Mouse (Mus musculus) CH12.LX (cell line): ENCODE measurements around the gene Kif22. TPM values are rescaled to one million over a fixed set of nuclear protein-coding genes. Genes with fewer than 3 reads are reported as not detected.

ENCODE experiments used
- DNase-seq: peaks from one replicate; pipeline ENCODE4 v3.0.0-alpha.2; 2013; ENCODE audit errors: extremely low read depth
- H3K27ac ChIP-seq: 2 replicates; pipeline ENCODE4 v1.5.1; 2012; ENCODE audit warnings: low read depth, mild to moderate bottlenecking, control low read depth, moderate library complexity; ENCODE audit not compliant: insufficient read depth
- H3K27me3 ChIP-seq: replicated peaks from 2 replicates; pipeline ENCODE3; 2012; ENCODE audit warnings: inconsistent platforms
- H3K36me3 ChIP-seq, 2 experiments: replicated peaks in 1 of 2; 2 replicates each; pipeline versions ENCODE3 to v1.6.1; 2012; ENCODE audit warnings: inconsistent platforms in 1 of 2, low read length in 1 of 2, mild to moderate bottlenecking in 1 of 2, mixed read lengths in 1 of 2, moderate library complexity in 1 of 2; ENCODE audit not compliant: control insufficient read depth in 1 of 2, insufficient read depth in 1 of 2
- H3K4me1 ChIP-seq, 2 experiments: 2 replicates each; pipeline ENCODE4 v1.6.1; 2012; ENCODE audit warnings: inconsistent platforms in 1 of 2, moderate library complexity in 1 of 2; ENCODE audit not compliant: insufficient read depth in 2 of 2, control insufficient read depth in 1 of 2
- H3K4me2 ChIP-seq: 2 replicates; pipeline ENCODE4 v1.6.1; 2012; ENCODE audit warnings: low read depth, mild to moderate bottlenecking, control low read depth; ENCODE audit not compliant: poor library complexity, insufficient read depth, severe bottlenecking
- H3K4me3 ChIP-seq, 3 experiments: fragments of 150-350 bp in 1 of 3; sonication (generic) in 1 of 3; replicated peaks in 1 of 3; 2 replicates each; pipeline versions ENCODE3 to v1.5.1; 2011 to 2012; ENCODE audit warnings: low read depth in 2 of 3, low read length in 2 of 3, mild to moderate bottlenecking in 2 of 3, moderate library complexity in 2 of 3, control low read depth in 1 of 3, improper control_type of control experiment in 1 of 3, inconsistent platforms in 1 of 3, mixed read lengths in 1 of 3; ENCODE audit not compliant: poor library complexity in 1 of 3
- H3K79me2 ChIP-seq: replicated peaks from 2 replicates; pipeline ENCODE4 v1.6.1; 2012; ENCODE audit warnings: mild to moderate bottlenecking, moderate library complexity; ENCODE audit not compliant: control insufficient read depth, poor library complexity, insufficient read depth, severe bottlenecking; ENCODE audit errors: extremely low read depth
- H3K9ac ChIP-seq: 2 replicates; pipeline ENCODE4 v1.6.1; 2012; ENCODE audit warnings: low read depth, mild to moderate bottlenecking, control low read depth, moderate library complexity; ENCODE audit not compliant: insufficient read depth
- H3K9me3 ChIP-seq: replicated peaks from 2 replicates; pipeline ENCODE3; 2012; ENCODE audit warnings: low read length, inconsistent platforms, mixed read lengths
- BHLHE40 ChIP-seq: IDR thresholded peaks from 2 replicates; pipeline ENCODE4 v1.6.1; 2011; ENCODE audit warnings: mild to moderate bottlenecking, low read depth, low read length, improper control_type of control experiment
- CHD1 ChIP-seq: IDR thresholded peaks from 2 replicates; pipeline ENCODE4 v1.6.1; 2012; ENCODE audit warnings: low read depth, low read length, improper control_type of control experiment, inconsistent platforms
- CHD2 ChIP-seq: IDR thresholded peaks from 2 replicates; pipeline ENCODE4 v1.6.1; 2011; ENCODE audit warnings: low read length, improper control_type of control experiment
- CTCF ChIP-seq, 2 experiments: IDR thresholded peaks in 1 of 2; conservative IDR thresholded peaks in 1 of 2; 2 replicates each; pipeline ENCODE4 v1.5.1; 2011 to 2012; ENCODE audit warnings: low read depth in 2 of 2, low read length in 2 of 2, improper control_type of control experiment in 1 of 2, inconsistent platforms in 1 of 2, mild to moderate bottlenecking in 1 of 2, moderate library complexity in 1 of 2
- E2F4 ChIP-seq: IDR thresholded peaks from 2 replicates; pipeline ENCODE4 v1.6.1; 2011; ENCODE audit warnings: low read depth, low read length, improper control_type of control experiment; ENCODE audit not compliant: insufficient replicate concordance
- ELF1 ChIP-seq: IDR thresholded peaks from 2 replicates; pipeline ENCODE4 v1.6.1; 2014; ENCODE audit warnings: low read depth, mild to moderate bottlenecking, inconsistent platforms, low read length, improper control_type of control experiment
- EP300 ChIP-seq: IDR thresholded peaks from 2 replicates; pipeline ENCODE4 v1.6.1; 2011; ENCODE audit warnings: low read length, improper control_type of control experiment
- ETS1 ChIP-seq: conservative IDR thresholded peaks from 2 replicates; pipeline ENCODE4 v1.6.1; 2012; ENCODE audit warnings: low read depth, mild to moderate bottlenecking, inconsistent platforms, low read length, improper control_type of control experiment, moderate library complexity
- GABPA ChIP-seq: IDR thresholded peaks from 2 replicates; pipeline ENCODE4 v1.6.1; 2012; ENCODE audit warnings: low read depth, low read length, improper control_type of control experiment, inconsistent platforms; ENCODE audit not compliant: insufficient replicate concordance
- HCFC1 ChIP-seq: IDR thresholded peaks from 2 replicates; pipeline ENCODE4 v1.6.1; 2012; ENCODE audit warnings: low read depth, mild to moderate bottlenecking, inconsistent platforms, low read length, improper control_type of control experiment
- IRF4 ChIP-seq: IDR thresholded peaks from 2 replicates; pipeline ENCODE4 v1.6.1; 2014; ENCODE audit warnings: low read depth, mild to moderate bottlenecking, inconsistent platforms, low read length, improper control_type of control experiment
- JUN ChIP-seq: IDR thresholded peaks from 2 replicates; pipeline ENCODE4 v1.6.1; 2011; ENCODE audit warnings: low read depth, mild to moderate bottlenecking, low read length, improper control_type of control experiment, moderate library complexity; ENCODE audit not compliant: insufficient read depth
- JUND ChIP-seq: conservative IDR thresholded peaks from 2 replicates; pipeline ENCODE4 v1.6.1; 2011; ENCODE audit warnings: low read depth, low read length, improper control_type of control experiment
- KAT2A ChIP-seq: IDR thresholded peaks from 2 replicates; pipeline ENCODE4 v1.6.1; 2012; ENCODE audit warnings: low read length, improper control_type of control experiment, inconsistent platforms; ENCODE audit not compliant: insufficient replicate concordance
- MAFK ChIP-seq: IDR thresholded peaks from 2 replicates; pipeline ENCODE4 v1.6.1; 2011; ENCODE audit warnings: low read length, improper control_type of control experiment; ENCODE audit not compliant: insufficient replicate concordance
- MAX ChIP-seq: IDR thresholded peaks from 2 replicates; pipeline ENCODE4 v1.6.1; 2011; ENCODE audit warnings: low read length, improper control_type of control experiment
- MAZ ChIP-seq: IDR thresholded peaks from 2 replicates; pipeline ENCODE4 v1.6.1; 2012; ENCODE audit warnings: low read depth, mild to moderate bottlenecking, inconsistent platforms, low read length, improper control_type of control experiment, moderate library complexity
- MEF2A ChIP-seq: IDR thresholded peaks from 2 replicates; pipeline ENCODE4 v1.6.1; 2014; ENCODE audit warnings: low read depth, mild to moderate bottlenecking, inconsistent platforms, low read length, improper control_type of control experiment, borderline replicate concordance
- MXI1 ChIP-seq: IDR thresholded peaks from 2 replicates; pipeline ENCODE4 v1.6.1; 2011; ENCODE audit warnings: mild to moderate bottlenecking, low read depth, low read length, improper control_type of control experiment
- MYC ChIP-seq: IDR thresholded peaks from 2 replicates; pipeline ENCODE4 v1.6.1; 2011; ENCODE audit warnings: low read depth, mild to moderate bottlenecking, improper control_type of control experiment, low read length
- NELFE ChIP-seq: IDR thresholded peaks from 2 replicates; pipeline ENCODE4 v1.6.1; 2011; ENCODE audit warnings: low read depth, low read length, improper control_type of control experiment
- NRF1 ChIP-seq: IDR thresholded peaks from 2 replicates; pipeline ENCODE4 v1.6.1; 2014; ENCODE audit warnings: low read depth, mild to moderate bottlenecking, inconsistent platforms, low read length, improper control_type of control experiment, moderate library complexity
- PAX5 ChIP-seq: IDR thresholded peaks from 2 replicates; pipeline ENCODE4 v1.6.1; 2012; ENCODE audit warnings: low read length, inconsistent platforms, mixed read lengths
- POLR2A ChIP-seq: IDR thresholded peaks from 2 replicates; pipeline ENCODE4 v1.6.1; 2011; ENCODE audit warnings: low read depth, mild to moderate bottlenecking, improper control_type of control experiment, low read length
- POLR2AphosphoS2 ChIP-seq: IDR thresholded peaks from 2 replicates; pipeline ENCODE4 v1.6.1; 2011; ENCODE audit warnings: low read depth, low read length, improper control_type of control experiment
- RAD21 ChIP-seq: IDR thresholded peaks from 2 replicates; pipeline ENCODE4 v1.6.1; 2011; ENCODE audit warnings: low read depth, mild to moderate bottlenecking, low read length, improper control_type of control experiment, moderate library complexity
- RCOR1 ChIP-seq: conservative IDR thresholded peaks from 2 replicates; pipeline ENCODE4 v1.6.1; 2012; ENCODE audit warnings: low read depth, mild to moderate bottlenecking, inconsistent platforms, low read length, improper control_type of control experiment
- SIN3A ChIP-seq: IDR thresholded peaks from 2 replicates; pipeline ENCODE4 v1.6.1; 2012; ENCODE audit warnings: low read length, improper control_type of control experiment, inconsistent platforms
- SMC3 ChIP-seq: IDR thresholded peaks from 2 replicates; pipeline ENCODE4 v1.6.1; 2011; ENCODE audit warnings: low read depth, low read length, improper control_type of control experiment
- TBP ChIP-seq: conservative IDR thresholded peaks from 2 replicates; pipeline ENCODE4 v1.6.1; 2011; ENCODE audit warnings: low read depth, low read length, improper control_type of control experiment
- TCF12 ChIP-seq: IDR thresholded peaks from 2 replicates; pipeline ENCODE4 v1.6.1; 2014; ENCODE audit warnings: low read depth, mild to moderate bottlenecking, inconsistent platforms, low read length, improper control_type of control experiment
- UBTF ChIP-seq: IDR thresholded peaks from 2 replicates; pipeline ENCODE4 v1.6.1; 2012; ENCODE audit warnings: low read depth, mild to moderate bottlenecking, inconsistent platforms, low read length, improper control_type of control experiment, moderate library complexity
- USF1 ChIP-seq: IDR thresholded peaks from 2 replicates; pipeline ENCODE4 v1.6.1; 2014; ENCODE audit warnings: low read depth, mild to moderate bottlenecking, inconsistent platforms, low read length, improper control_type of control experiment
- USF2 ChIP-seq: conservative IDR thresholded peaks from 2 replicates; pipeline ENCODE4 v1.6.1; 2011; ENCODE audit warnings: low read depth, low read length, improper control_type of control experiment
- ZC3H11A ChIP-seq: IDR thresholded peaks from 2 replicates; pipeline ENCODE4 v1.6.1; 2012; ENCODE audit warnings: low read depth, mild to moderate bottlenecking, inconsistent platforms, low read length, improper control_type of control experiment
- ZKSCAN1 ChIP-seq: IDR thresholded peaks from 2 replicates; pipeline ENCODE4 v1.6.1; 2012; ENCODE audit warnings: low read depth, inconsistent platforms, low read length, improper control_type of control experiment, borderline replicate concordance
- ZMIZ1 ChIP-seq: IDR thresholded peaks from 2 replicates; pipeline ENCODE4 v1.6.1; 2012; ENCODE audit warnings: low read depth, mild to moderate bottlenecking, inconsistent platforms, low read length, improper control_type of control experiment
- ZNF384 ChIP-seq: IDR thresholded peaks from 2 replicates; pipeline ENCODE4 v1.6.1; 2012; ENCODE audit warnings: low read depth, low read length, improper control_type of control experiment, inconsistent platforms
- dilution Hi-C: fragments of 300-500 bp; cut with MboI; formaldehyde crosslinking; loops from 2 replicates; pipeline ENCODE4 v1.14.3; 2020; ENCODE audit warnings: low sequenced_read_pairs; ENCODE audit not compliant: extremely low pct_unique_long_range_greater_than_20kb, extremely low pct_ligation_motif_present
- in situ Hi-C: fragments of 300-500 bp; cut with MboI; formaldehyde crosslinking; loops from 3 replicates; pipeline ENCODE4 v1.14.3; 2019; ENCODE audit warnings: low sequenced_read_pairs, low pct_ligation_motif_present, low pct_unique_long_range_greater_than_20kb, mixed read lengths
- polyA plus RNA-seq: library from polyadenylated mRNA; unstranded; fragments of >175 nt; gene quantifications from 2 replicates; pipeline ENCODE4 v1.2.1, GENCODE M21; 2012; ENCODE audit warnings: low read depth; ENCODE audit not compliant: insufficient read length
- total RNA-seq, 2 experiments: library from RNA; depleted of rRNA; stranded (reverse); fragments of 300-350 nt in 1 of 2; fragments of >200 nt in 1 of 2; gene quantifications; 2 replicates each; pipeline ENCODE4 v1.2.3; 2012 to 2014

Gene Kif22
- total and polyA plus RNA-seq, 3 experiments = 54.2 to 86.2 (median 58.1) TPM

DNA sequence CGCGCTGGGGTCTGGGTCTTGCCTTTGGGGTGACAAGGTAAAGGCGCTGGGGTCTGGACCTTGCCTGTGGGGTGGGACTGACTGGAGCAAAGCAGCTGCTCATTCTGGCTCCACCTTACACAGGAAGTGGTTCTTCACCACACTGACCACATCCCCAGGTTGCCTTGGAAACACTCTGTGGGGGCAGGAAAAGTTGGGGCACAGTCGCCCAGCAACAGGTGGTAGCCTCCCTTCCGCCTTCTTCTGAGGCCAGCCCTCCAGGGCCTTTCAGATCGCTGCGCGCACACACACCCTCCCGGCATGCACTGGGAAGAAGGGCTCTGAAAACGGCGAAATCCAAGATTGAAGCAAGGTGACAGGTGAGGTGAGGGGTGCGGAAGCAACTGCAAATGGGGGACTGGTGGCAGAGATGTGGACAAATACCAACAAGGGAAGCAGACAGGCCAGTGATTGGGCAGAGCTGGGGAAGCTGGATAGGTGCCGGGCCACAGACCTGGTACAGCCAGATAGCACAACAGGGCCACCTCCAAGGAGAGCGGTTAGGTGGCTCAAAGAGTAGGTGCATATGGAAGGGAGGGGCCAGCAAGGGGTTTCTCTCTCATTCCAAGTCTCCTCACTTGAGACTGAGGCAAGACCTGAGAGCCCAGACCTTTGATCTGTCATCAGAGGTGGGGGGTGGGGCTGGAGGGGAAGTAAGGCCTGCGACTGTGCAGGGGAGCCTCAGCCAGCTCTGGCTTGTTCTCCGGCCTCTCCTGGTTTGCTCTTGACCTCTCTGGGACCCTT lies 49.0 kb upstream of the Kif22 start, which contains the start of gene AI467606:
AI467606 (plus strand) TSS at position 246 of the 783 bp plus-strand sequence.
- peak within 1 kb of the TSS; percentile 93 for H3K9ac ChIP-seq
- H3K27me3 ChIP-seq = no peaks in the 10 kb centered on the region
- peak; percentile 99 for DNase-seq
- peak within 1 kb of the TSS; percentile 78 to 91 (median 87) for H3K4me3 ChIP-seq
- in situ Hi-C loops (no loop called here), dilution Hi-C loops (no loop called here)
- peaks cover 21 to 30% of the 10 kb centered on the region in 2 experiments for H3K36me3 ChIP-seq
- H3K27ac ChIP-seq = peak within 1 kb of the TSS; percentile 93
- peak within 1 kb of the TSS; percentile 68 for H3K4me2 ChIP-seq
- no peaks in the 10 kb centered on the region for H3K9me3 ChIP-seq
- H3K79me2 ChIP-seq = peaks cover 19% of the 10 kb centered on the region
- no peak for TF ChIP-seq CHD1
- no peak for TF ChIP-seq PAX5
- peak; percentile 41; the same call in 1 of the 2 replicates for TF ChIP-seq CHD2
- TF ChIP-seq CTCF (conservative IDR thresholded peaks at IDR 0.05 in 1 of 2, IDR thresholded peaks at IDR 0.05 in 1 of 2; ENCODE audit: low read depth in 2 of 2, low read length in 2 of 2) = no peak
- TF ChIP-seq NELFE = peak; percentile 80
- peak; percentile 95 for TF ChIP-seq MAZ
- TF ChIP-seq USF2 = no peak
- TF ChIP-seq HCFC1 = peak; percentile 73
- TF ChIP-seq EP300 = peak; percentile 71; the same call in 1 of the 2 replicates
- TF ChIP-seq MAX = peak; percentile 2; the same call in 1 of the 2 replicates
- peak; percentile 59; the same call in 1 of the 2 replicates for TF ChIP-seq ETS1
- peak; percentile 93 for TF ChIP-seq ELF1
- peak; percentile 85 for TF ChIP-seq POLR2AphosphoS2
- peak; percentile 84 for TF ChIP-seq TBP
- TF ChIP-seq JUN = no peak
- TF ChIP-seq RCOR1 = no peak
- no peak for TF ChIP-seq MAFK
- peak; percentile 95 for TF ChIP-seq TCF12
- peak; percentile 86 for TF ChIP-seq POLR2A
- TF ChIP-seq UBTF = no peak
- no peak for TF ChIP-seq SMC3
- peak; percentile 27; the same call in 1 of the 2 replicates for TF ChIP-seq MYC
- peak; percentile 90 for TF ChIP-seq SIN3A
- peak; percentile 70 for TF ChIP-seq MEF2A
- no peak for TF ChIP-seq USF1
- no peak for TF ChIP-seq JUND
- peak; percentile 98 for TF ChIP-seq MXI1
- 0 out of 2 replicates have a peak, but pooled peaks have one; percentile 35 for TF ChIP-seq KAT2A
- peak; percentile 78 for TF ChIP-seq ZMIZ1
- no peak for TF ChIP-seq RAD21
- TF ChIP-seq BHLHE40 = no peak; the same call in 1 of the 2 replicates
- TF ChIP-seq E2F4 = no peak
- no peak for TF ChIP-seq ZC3H11A
- TF ChIP-seq ZKSCAN1 = no peak
- TF ChIP-seq ZNF384 = no peak
- peak; percentile 72 for TF ChIP-seq NRF1
- TF ChIP-seq GABPA = no peak
- TF ChIP-seq IRF4 = no peak
- TF ChIP-seq, all 38 proteins: peak for 19
- peaks cover 11 to 39% of the 10 kb centered on the region in 2 experiments for H3K4me1 ChIP-seq
